Mouse (Mus musculus) cerebellum, adult 8-10 months (tissue): Measurements from ENCODE around the gene Ppa2.

ENCODE experiments used
- DNase-seq: peaks from one replicate; pipeline ENCODE4 v3.0.0; 2022

Ppa2 gene

GRCm38 (mm10) chr3:133309954-133310808 lies at the start of gene Ppa2:
Gene Ppa2 (plus strand): TSS chr3:133310110.
- DNase-seq = peak; percentile 79

- DNase-seq = peak; percentile 74
Measured at GRCm38 (mm10) chr3:133271887-133272286, 38.0 kb upstream of the Ppa2 start.

GRCm38 (mm10) chr3:133284587-133284986 lies 25.3 kb upstream of the Ppa2 start:
- no peak for DNase-seq

- no peak for DNase-seq
Measured at GRCm38 (mm10) chr3:133288795-133289194, 21.1 kb upstream of the Ppa2 start.

GRCm38 (mm10) chr3:133304328-133304727 lies 5.6 kb upstream of the Ppa2 start:
- DNase-seq = no peak

GRCm38 (mm10) chr3:133308361-133308760 lies 1.5 kb upstream of the Ppa2 start:
- DNase-seq = no peak

GRCm38 (mm10) chr3:133309359-133309758 lies 551 bp upstream of the Ppa2 start:
- DNase-seq = no peak

GRCm38 (mm10) chr3:133310809-133311179 lies 884 bp downstream of the Ppa2 start:
- DNase-seq = no peak

- DNase-seq = no peak
Measured at GRCm38 (mm10) chr3:133312331-133312730, 2.4 kb downstream of the Ppa2 start.

GRCm38 (mm10) chr3:133312850-133313249 lies 2.9 kb downstream of the Ppa2 start:
- no peak for DNase-seq

GRCm38 (mm10) chr3:133313491-133314199 lies 3.7 kb downstream of the Ppa2 start:
- DNase-seq = no peak

- DNase-seq = peak; percentile 70
Measured at GRCm38 (mm10) chr3:133314475-133314874, 4.6 kb downstream of the Ppa2 start.

GRCm38 (mm10) chr3:133315011-133315410 lies 5.1 kb downstream of the Ppa2 start:
- DNase-seq = no peak

GRCm38 (mm10) chr3:133315647-133316046 lies 5.7 kb downstream of the Ppa2 start:
- DNase-seq = no peak

- DNase-seq = no peak
Measured at GRCm38 (mm10) chr3:133317845-133318244, 7.9 kb downstream of the Ppa2 start.

GRCm38 (mm10) chr3:133318596-133318995 lies 8.7 kb downstream of the Ppa2 start:
- DNase-seq = no peak

GRCm38 (mm10) chr3:133319795-133320194 lies 9.9 kb downstream of the Ppa2 start:
- no peak for DNase-seq

GRCm38 (mm10) chr3:133320313-133320712 lies 10.4 kb downstream of the Ppa2 start:
- DNase-seq = no peak

GRCm38 (mm10) chr3:133321928-133322327 lies 12.0 kb downstream of the Ppa2 start:
- DNase-seq = no peak

GRCm38 (mm10) chr3:133322552-133322951 lies 12.6 kb downstream of the Ppa2 start:
- no peak for DNase-seq

- no peak for DNase-seq
Measured at GRCm38 (mm10) chr3:133325135-133325534, 15.2 kb downstream of the Ppa2 start.

GRCm38 (mm10) chr3:133328551-133328950 lies 18.6 kb downstream of the Ppa2 start:
- no peak for DNase-seq

- no peak for DNase-seq
Measured at GRCm38 (mm10) chr3:133329406-133329805, 19.5 kb downstream of the Ppa2 start.

- no peak for DNase-seq
Measured at GRCm38 (mm10) chr3:133331184-133331866, 21.4 kb downstream of the Ppa2 start.
